Mouse (Mus musculus): ENCODE results near the gene Ppp3ca. TPM values are rescaled to one million over a fixed set of nuclear protein-coding genes. Genes with fewer than 3 reads are reported as not detected.

Gene Ppp3ca
- polyA plus RNA-seq, 1 experiment from 2014 or later: 153 TPM

DNA sequence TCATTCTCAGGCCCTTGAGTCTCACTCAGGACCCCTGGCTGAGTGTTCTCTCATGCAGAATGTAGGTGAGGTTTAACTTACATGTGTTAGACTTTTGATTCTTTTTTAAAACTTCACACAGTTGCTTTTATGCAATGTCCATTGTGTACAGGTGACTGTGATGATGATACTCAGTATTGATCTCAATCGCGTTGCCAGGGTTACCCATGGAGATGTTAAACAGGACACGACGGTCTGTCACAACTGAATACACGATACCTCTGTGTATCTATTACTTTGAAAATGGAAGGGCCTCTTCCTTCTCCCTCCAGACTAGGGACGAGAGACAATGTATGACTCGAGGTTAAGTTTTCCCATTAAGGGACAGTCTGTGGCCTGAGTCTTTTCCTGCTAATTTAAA lies 107.5 kb downstream of the Ppp3ca start:
- ATAC-seq (replicated peaks): no peak
- Histone ChIP-seq H3K36me3 (no peaks in the 10 kb centered on the region), H3K4me2 (replicated peaks) (no peak overlapping the region), H3K9ac (replicated peaks) (no peak overlapping the region), H3K27ac (replicated peaks) (no peak overlapping the region), H3K9me3 (no peaks in the 10 kb centered on the region), H3K4me1 (peaks cover 13% of the 10 kb centered on the region; the same call in 1 of the 2 replicates), H3K27me3 (no peaks in the 10 kb centered on the region), H3K4me3 (no peak overlapping the region)
- WGBS: 85% methylated on average over 7 of the region's 7 CpGs

DNA sequence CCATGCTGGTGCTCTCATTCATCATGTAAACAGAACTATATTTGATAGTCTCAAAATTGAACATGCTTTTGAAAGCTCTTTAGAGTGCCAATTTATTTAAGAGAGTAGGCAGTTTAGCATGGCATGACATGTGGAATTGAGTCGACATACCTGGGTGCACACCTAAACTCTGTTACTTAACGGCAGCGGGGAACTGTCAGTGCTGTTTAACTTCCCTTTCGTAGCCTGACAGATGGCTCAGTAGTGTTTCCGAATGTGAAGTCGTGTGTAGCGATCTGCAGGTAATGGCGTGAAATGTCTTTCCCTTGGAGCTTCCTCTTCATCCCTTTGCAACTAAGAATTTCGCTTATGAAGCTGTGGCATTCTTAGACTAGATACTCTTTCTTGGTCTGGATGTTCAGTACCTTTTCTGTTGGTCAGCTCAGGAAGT lies 107.9 kb downstream of the Ppp3ca start:
- H3K4me1 ChIP-seq: peaks cover 13% of the 10 kb centered on the region; the same call in 1 of the 2 replicates
- 87% methylated on average over 9 of the region's 9 CpGs for WGBS
- H3K9me3 ChIP-seq: no peaks in the 10 kb centered on the region
- no peaks in the 10 kb centered on the region for H3K27me3 ChIP-seq
- H3K4me3 ChIP-seq: no peak overlapping the region
- H3K27ac ChIP-seq (replicated peaks): no peak overlapping the region
- H3K9ac ChIP-seq (replicated peaks): no peak overlapping the region
- H3K4me2 ChIP-seq (replicated peaks): no peak overlapping the region
- no peak for ATAC-seq (replicated peaks)
- H3K36me3 ChIP-seq: no peaks in the 10 kb centered on the region

DNA sequence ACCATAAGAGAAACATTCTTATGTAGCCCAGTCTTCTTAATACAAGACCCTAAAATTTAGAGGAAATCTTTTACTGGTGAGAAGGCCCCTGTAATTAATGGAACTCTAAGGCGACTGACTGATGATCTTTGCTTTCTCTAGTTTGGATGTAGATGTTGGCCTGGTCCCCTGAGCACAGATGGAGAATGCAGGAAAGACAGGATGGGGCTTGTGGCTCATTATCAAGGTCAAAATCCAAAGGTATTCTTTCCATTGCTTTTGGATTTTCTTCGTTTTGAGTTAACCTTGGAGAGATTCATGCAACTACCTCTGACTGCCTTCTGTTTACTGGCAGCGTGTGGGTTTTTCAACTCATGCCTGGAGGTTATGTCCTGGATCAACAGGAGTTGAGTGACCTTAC lies 110.4 kb downstream of the Ppp3ca start:
- no peaks in the 10 kb centered on the region for H3K9me3 ChIP-seq
- 0 out of 2 replicates have a peak, but pooled peaks cover 3% of the 10 kb centered on the region for H3K4me1 ChIP-seq
- no peaks in the 10 kb centered on the region for H3K27me3 ChIP-seq
- no peaks in the 10 kb centered on the region for H3K36me3 ChIP-seq
- no peak overlapping the region for H3K4me3 ChIP-seq
- WGBS: 92% methylated on average over 3 of the region's 3 CpGs
- H3K9ac ChIP-seq (replicated peaks): no peak overlapping the region
- no peak for ATAC-seq (replicated peaks)
- no peak overlapping the region for H3K4me2 ChIP-seq (replicated peaks)
- no peak overlapping the region for H3K27ac ChIP-seq (replicated peaks)

DNA sequence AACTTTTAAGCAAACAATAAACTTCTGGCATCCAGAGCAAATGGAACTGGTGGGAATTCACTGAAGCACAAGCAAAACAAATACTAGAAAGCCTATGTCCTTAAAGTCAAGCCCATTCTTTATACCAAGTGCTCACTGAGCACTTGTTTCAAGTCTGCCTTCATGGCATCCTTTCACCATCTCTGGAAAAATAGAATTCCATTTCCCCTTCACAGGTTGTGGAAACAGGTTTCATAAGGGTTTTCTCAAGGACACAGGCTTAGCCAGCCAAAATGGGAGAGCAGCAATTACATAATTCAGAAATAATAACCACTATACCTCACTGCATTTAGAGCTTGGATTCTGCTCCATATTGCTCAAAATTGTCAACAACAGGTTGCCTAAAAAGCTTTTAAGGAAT lies 112.1 kb downstream of the Ppp3ca start:
- no peak for ATAC-seq (replicated peaks)

DNA sequence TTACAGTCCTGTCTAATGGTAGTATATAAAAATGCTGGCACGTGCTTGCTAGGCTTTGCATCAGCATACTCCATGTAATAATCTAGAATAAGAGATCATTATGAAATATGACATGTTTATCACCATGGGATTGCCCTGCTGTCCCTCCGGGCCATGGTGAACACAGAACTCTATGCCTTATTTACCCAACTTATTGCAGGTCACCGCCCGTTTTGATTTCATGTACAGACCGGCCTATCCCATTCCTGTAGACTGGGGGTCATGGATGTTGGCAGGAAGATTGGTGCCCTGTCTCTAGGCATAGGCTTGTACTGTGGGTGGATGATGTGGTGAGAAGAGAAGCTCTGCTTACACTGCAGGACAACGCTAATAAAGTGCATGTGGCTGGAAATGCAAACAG lies 115.8 kb downstream of the Ppp3ca start:
- Histone ChIP-seq H3K9ac (replicated peaks) (no peak overlapping the region), H3K27me3 (no peaks in the 10 kb centered on the region), H3K4me1 (peaks cover 6% of the 10 kb centered on the region), H3K27ac (replicated peaks) (no peak overlapping the region), H3K9me3 (no peaks in the 10 kb centered on the region), H3K36me3 (no peaks in the 10 kb centered on the region), H3K4me3 (no peak overlapping the region), H3K4me2 (replicated peaks) (no peak overlapping the region)
- no peak for ATAC-seq (replicated peaks)
- WGBS: 93% methylated on average over 6 of the region's 6 CpGs

More for the DNA sequence above, 112.1 kb downstream of the Ppp3ca start:
- H3K9ac ChIP-seq (replicated peaks): no peak overlapping the region
- 0 out of 2 replicates have a peak, but pooled peaks cover 3% of the 10 kb centered on the region for H3K4me1 ChIP-seq
- H3K27me3 ChIP-seq: no peaks in the 10 kb centered on the region
- H3K4me3 ChIP-seq: no peak overlapping the region
- H3K27ac ChIP-seq (replicated peaks): no peak overlapping the region
- H3K36me3 ChIP-seq: no peaks in the 10 kb centered on the region
- no peaks in the 10 kb centered on the region for H3K9me3 ChIP-seq
- H3K4me2 ChIP-seq (replicated peaks): no peak overlapping the region

DNA sequence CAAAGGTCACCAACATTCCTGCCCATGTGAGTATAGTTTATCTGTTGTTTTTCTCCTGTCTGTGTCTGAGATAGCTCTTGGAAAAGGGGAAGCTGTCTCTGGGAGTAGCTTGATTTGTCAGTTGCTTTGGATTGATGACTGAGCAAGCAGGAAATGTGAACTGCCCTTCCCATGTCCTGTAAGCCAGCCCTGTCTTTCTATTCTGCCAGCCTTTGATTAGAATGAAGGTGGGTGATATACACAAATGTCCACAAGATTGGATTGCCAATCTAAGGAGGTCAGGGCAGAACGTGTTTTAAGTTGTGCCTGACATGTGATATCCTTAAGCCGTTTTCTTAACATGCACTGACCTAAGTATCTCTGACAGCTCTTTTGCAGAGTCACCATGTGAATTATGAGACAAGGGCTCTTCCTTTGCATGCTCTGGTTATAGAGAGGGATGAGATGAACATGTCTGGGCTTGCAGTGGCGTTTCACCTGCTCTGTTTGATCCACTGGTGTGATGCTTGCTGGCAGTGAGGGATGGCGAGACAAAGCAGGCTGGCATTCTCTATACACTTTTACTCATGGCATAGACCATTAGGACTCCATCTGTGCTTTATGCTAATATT lies 120.4 kb downstream of the Ppp3ca start:
- no peaks in the 10 kb centered on the region for H3K9me3 ChIP-seq
- 47% methylated on average over 4 of the region's 4 CpGs for WGBS
- peak; percentile 43; the same call in 1 of the 2 replicates for ATAC-seq (replicated peaks)
- no peak overlapping the region for H3K4me2 ChIP-seq (replicated peaks)
- H3K9ac ChIP-seq (replicated peaks): no peak overlapping the region
- H3K36me3 ChIP-seq: no peaks in the 10 kb centered on the region
- no peaks in the 10 kb centered on the region for H3K27me3 ChIP-seq
- peak overlapping the region; percentile 57 for H3K27ac ChIP-seq (replicated peaks)
- H3K4me1 ChIP-seq: peaks cover 14% of the 10 kb centered on the region
- no peak overlapping the region for H3K4me3 ChIP-seq

DNA sequence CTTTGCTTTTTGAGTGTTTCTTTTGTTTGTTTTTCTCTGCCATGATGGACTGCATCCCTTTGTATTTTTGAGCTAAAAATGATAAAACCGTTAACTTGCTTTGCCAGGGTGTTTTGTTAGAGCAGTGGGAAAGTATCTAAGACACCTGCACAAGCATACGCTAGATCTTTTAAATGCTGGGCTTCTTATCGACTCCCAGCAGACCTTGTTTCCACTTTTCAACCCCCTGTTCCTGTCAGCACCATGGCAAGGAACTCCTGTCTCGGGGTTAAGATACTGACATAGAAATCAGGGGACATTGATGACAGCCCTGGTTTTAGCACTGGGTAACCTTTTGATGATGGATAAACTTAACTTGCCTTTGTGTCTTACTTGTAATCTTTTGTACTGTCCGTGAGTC lies 121.5 kb downstream of the Ppp3ca start:
- H3K27me3 ChIP-seq: no peaks in the 10 kb centered on the region
- H3K36me3 ChIP-seq: no peaks in the 10 kb centered on the region
- WGBS: 90% methylated on average over 5 of the region's 5 CpGs
- no peak for ATAC-seq (replicated peaks)
- peaks cover 14% of the 10 kb centered on the region for H3K4me1 ChIP-seq
- no peak overlapping the region for H3K4me2 ChIP-seq (replicated peaks)
- no peaks in the 10 kb centered on the region for H3K9me3 ChIP-seq
- no peak overlapping the region for H3K9ac ChIP-seq (replicated peaks)
- no peak overlapping the region for H3K27ac ChIP-seq (replicated peaks)
- no peak overlapping the region for H3K4me3 ChIP-seq

DNA sequence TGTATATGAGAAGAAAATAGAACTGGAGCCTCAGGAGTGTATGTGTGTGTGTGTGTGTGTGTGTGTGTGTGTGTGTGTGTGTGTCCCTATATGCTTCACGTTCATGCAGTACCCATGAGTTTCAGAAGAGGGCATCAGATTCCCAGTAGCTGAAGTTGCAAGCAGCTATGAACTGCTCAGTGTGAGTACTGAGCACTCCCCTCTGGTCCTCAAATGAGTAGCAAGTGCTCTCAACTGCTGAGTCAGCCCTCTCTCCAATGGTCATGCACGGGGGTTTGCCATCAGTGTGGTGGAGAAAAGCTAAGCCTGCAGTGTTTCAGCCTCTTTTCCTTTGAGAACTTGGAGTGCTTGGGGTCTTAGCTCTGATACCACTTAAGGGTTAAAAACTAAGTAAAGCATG lies 122.0 kb downstream of the Ppp3ca start:
- Histone ChIP-seq H3K27me3 (no peaks in the 10 kb centered on the region), H3K36me3 (no peaks in the 10 kb centered on the region), H3K4me2 (replicated peaks) (no peak overlapping the region), H3K9ac (replicated peaks) (no peak overlapping the region), H3K4me1 (peaks cover 14% of the 10 kb centered on the region), H3K9me3 (no peaks in the 10 kb centered on the region), H3K4me3 (no peak overlapping the region), H3K27ac (replicated peaks) (no peak overlapping the region)
- 0 out of 2 replicates have a peak, but pooled peaks have one; percentile 30 for ATAC-seq (replicated peaks)
- 96% methylated on average over 2 of the region's 2 CpGs for WGBS

DNA sequence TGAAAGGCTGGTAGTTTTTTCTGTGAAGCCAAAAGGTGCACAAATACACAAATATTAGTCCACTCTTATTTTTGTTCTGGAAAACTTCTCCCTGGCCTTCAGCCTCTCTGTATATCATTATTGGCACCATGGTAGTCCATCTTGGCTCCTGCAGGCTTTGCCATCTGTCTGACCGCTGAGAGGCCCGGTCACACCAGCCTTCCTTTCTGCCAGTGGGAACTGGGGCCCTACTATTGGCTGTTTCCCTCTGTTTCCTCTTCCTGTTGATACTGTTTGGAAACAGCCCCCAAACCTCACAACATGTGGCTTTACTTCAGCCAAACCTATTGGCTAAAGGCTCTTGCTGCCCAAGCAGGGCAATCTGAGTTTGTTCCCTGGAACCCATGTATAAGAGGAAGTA lies 123.5 kb downstream of the Ppp3ca start:
- H3K27me3 ChIP-seq: no peaks in the 10 kb centered on the region
- no peak overlapping the region for H3K4me3 ChIP-seq
- 70% methylated on average over 2 of the region's 2 CpGs for WGBS
- H3K9ac ChIP-seq (replicated peaks): no peak overlapping the region
- peaks cover 14% of the 10 kb centered on the region for H3K4me1 ChIP-seq
- H3K9me3 ChIP-seq: no peaks in the 10 kb centered on the region
- no peak for ATAC-seq (replicated peaks)
- no peak overlapping the region for H3K4me2 ChIP-seq (replicated peaks)
- no peaks in the 10 kb centered on the region for H3K36me3 ChIP-seq
- no peak overlapping the region for H3K27ac ChIP-seq (replicated peaks)

DNA sequence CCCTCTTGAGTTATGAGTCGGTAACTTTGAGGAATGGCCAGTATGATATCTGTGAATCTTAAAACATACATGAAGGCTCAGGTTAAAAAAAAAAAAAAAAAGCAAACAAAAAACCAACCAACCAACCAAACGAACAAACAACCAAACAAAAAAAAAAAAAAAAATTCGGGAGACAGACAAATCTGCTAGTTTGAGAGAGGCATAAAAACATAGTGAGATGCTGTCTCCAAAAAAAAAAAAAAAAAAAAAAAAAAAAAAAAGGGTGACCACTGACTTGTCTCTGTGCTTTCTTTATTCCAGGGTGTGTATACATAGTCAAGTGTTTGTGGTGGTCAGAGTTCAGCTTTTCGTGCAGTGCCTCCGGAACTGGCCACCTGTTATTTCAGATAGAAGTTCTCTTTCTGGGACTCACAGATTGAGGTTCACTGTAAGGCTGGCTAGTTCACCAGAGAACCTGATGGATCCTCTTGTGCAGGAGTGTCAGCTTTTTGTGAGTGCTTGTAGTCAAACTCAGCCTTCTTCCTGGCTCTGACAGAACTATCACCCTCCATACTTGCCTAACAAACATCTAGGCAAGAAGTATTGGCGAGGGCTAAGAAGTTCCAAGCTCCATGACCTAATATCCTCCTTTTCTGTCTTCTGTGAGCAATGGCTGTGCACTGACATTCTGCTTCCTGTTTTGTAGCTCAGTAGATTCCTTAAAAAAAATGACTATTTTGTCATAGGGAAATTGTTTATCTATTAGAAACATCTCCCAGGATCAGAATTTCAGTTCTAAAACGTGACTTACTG lies 124.7 kb downstream of the Ppp3ca start:
- WGBS: 85% methylated on average over 7 of the region's 7 CpGs
- Histone ChIP-seq H3K4me2 (replicated peaks) (no peak overlapping the region), H3K9me3 (no peaks in the 10 kb centered on the region), H3K4me3 (no peak overlapping the region), H3K27me3 (no peaks in the 10 kb centered on the region), H3K36me3 (no peaks in the 10 kb centered on the region), H3K4me1 (peaks cover 14% of the 10 kb centered on the region), H3K9ac (replicated peaks) (no peak overlapping the region), H3K27ac (replicated peaks) (no peak overlapping the region)
- ATAC-seq (replicated peaks): no peak

DNA sequence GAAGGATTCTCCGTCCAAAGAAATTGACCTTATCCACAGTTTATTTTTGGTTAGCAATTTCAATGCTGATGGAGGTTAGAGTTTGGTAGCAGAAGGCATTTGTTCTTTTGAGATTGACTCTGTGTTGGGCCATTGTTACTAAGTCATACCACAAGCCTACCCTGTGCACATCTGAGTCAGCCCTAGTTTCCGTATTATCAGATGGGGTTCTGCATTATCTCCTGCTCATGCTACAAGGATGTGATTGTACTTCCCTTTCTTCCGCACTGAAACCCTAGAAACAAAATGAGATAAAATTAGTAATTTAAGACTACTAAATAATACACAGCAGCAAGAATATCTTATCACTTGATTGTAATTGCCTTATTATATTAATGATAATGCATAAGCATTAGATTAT lies 129.0 kb downstream of the Ppp3ca start:
- ATAC-seq (replicated peaks): no peak
- Histone ChIP-seq H3K9me3 (no peaks in the 10 kb centered on the region), H3K36me3 (no peaks in the 10 kb centered on the region), H3K27me3 (no peaks in the 10 kb centered on the region), H3K9ac (replicated peaks) (no peak overlapping the region), H3K4me3 (no peak overlapping the region), H3K4me1 (no peaks in the 10 kb centered on the region), H3K27ac (replicated peaks) (no peak overlapping the region), H3K4me2 (replicated peaks) (no peak overlapping the region)
- 90% methylated on average over 3 of the region's 3 CpGs for WGBS

DNA sequence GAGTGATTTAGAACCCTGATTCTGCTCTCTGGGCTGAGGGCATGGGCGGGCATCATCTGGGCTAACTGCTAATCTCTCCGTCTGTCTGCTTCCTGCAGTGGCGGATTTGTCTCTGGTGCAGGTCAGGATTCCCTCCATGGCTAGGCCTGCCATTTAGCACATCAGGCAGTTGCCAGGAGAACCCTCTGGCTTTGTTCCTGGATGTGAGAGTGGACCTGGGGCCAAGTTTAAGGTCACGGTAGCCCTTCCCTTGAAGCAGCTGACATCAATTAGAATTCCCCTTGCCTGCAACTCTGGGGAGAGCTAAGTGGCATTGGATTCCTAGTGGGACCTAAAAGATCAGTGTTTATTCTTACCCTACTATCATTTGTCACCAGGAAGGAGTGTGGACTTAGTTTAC lies 132.7 kb downstream of the Ppp3ca start:
- ATAC-seq (replicated peaks): no peak
- H3K9ac ChIP-seq (replicated peaks): no peak overlapping the region
- no peaks in the 10 kb centered on the region for H3K9me3 ChIP-seq
- no peaks in the 10 kb centered on the region for H3K36me3 ChIP-seq
- no peak overlapping the region for H3K4me3 ChIP-seq
- H3K4me2 ChIP-seq (replicated peaks): no peak overlapping the region
- no peaks in the 10 kb centered on the region for H3K4me1 ChIP-seq
- no peak overlapping the region for H3K27ac ChIP-seq (replicated peaks)
- no peaks in the 10 kb centered on the region for H3K27me3 ChIP-seq
- WGBS: 92% methylated on average over 4 of the region's 4 CpGs
